Mouse (Mus musculus): ENCODE results near the gene Ttc39b. TPM values are rescaled to one million over a fixed set of nuclear protein-coding genes. Genes with fewer than 3 reads are reported as not detected.

The Ttc39b gene
- total RNA-seq, 1 experiment = 65.6 TPM

DNA sequence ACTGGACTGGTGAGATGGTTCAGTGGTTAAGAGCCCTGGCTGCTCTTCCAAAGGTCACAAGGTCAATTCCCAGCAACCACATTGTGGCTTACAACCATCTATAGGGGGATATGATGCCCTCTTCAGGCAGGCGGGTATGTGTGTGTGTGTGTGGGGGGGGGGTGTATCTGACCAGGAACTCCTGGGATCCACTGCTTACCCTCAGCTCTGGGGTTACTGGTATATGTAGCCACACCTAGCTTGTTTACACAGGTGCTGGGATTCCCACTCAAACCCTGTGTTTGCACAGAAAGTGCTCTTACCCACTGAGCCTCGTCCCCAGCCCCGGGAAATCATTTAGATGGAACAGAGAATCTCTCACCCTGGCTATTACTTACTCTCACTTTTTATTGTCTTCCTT, 13.7 kb upstream of the Ttc39b start:
- in situ Hi-C loops (cut with MboI; ENCODE audit: low sequenced_read_pairs in 2 of 2, unreplicated experiment in 2 of 2) = no loop called here
- H3K4me3 ChIP-seq (ENCODE audit: insufficient read depth in 1 of 2, low read depth in 1 of 2, low read length in 2 of 2, poor library complexity in 1 of 2, severe bottlenecking in 1 of 2) = no peak overlapping the region
- H3K9me3 ChIP-seq (ENCODE audit: control insufficient read depth, insufficient read depth, low read depth, low read length) = no peaks in the 10 kb centered on the region
- H3K4me1 ChIP-seq (ENCODE audit: control insufficient read depth in 2 of 2, insufficient read depth in 2 of 2, low read length in 2 of 2, poor library complexity in 1 of 2) = peaks cover 7 to 11% of the 10 kb centered on the region in 2 experiments; a peak in 3 of 4 replicates
- no peak for DNase-seq (ENCODE audit: low read depth, low spot score)
- H3K36me3 ChIP-seq (ENCODE audit: control insufficient read depth, insufficient read depth, low read length, poor library complexity, severe bottlenecking) = no peaks in the 10 kb centered on the region
- H3K27ac ChIP-seq (ENCODE audit: insufficient read depth, low read depth, low read length, poor library complexity, severe bottlenecking) = no peak overlapping the region; the same call in 1 of the 2 replicates
- H3K9ac ChIP-seq (ENCODE audit: insufficient read depth, low read depth, low read length, poor library complexity, severe bottlenecking) = no peak overlapping the region
- no peak for TF ChIP-seq MAFK (IDR thresholded peaks at IDR 0.05; ENCODE audit: insufficient read depth, low read depth, low read length)
- TF ChIP-seq ZC3H11A (IDR thresholded peaks at IDR 0.05; ENCODE audit: borderline replicate concordance, low read depth, low read length) = no peak
- no peak for TF ChIP-seq HCFC1 (IDR thresholded peaks at IDR 0.05; ENCODE audit: borderline replicate concordance, insufficient read depth, low read length)
- no peak for TF ChIP-seq CHD2 (IDR thresholded peaks at IDR 0.05; ENCODE audit: low read depth, low read length)
- no peak for TF ChIP-seq ZNF384 (IDR thresholded peaks at IDR 0.05; ENCODE audit: low read depth, low read length)

GRCm38 (mm10) chr4:83330369-83330768, 6.3 kb upstream of the Ttc39b start:
- in situ Hi-C loops (cut with MboI; ENCODE audit: low sequenced_read_pairs in 2 of 2, unreplicated experiment in 2 of 2) = no loop called here
- no peaks in the 10 kb centered on the region for H3K36me3 ChIP-seq (ENCODE audit: control insufficient read depth, insufficient read depth, low read length, poor library complexity, severe bottlenecking)
- peak overlapping the region; percentile 100 for H3K27ac ChIP-seq (ENCODE audit: insufficient read depth, low read depth, low read length, poor library complexity, severe bottlenecking)
- H3K9ac ChIP-seq (ENCODE audit: insufficient read depth, low read depth, low read length, poor library complexity, severe bottlenecking) = peak overlapping the region; percentile 55; the same call in 1 of the 2 replicates
- no peaks in the 10 kb centered on the region for H3K9me3 ChIP-seq (ENCODE audit: control insufficient read depth, insufficient read depth, low read depth, low read length)
- TF ChIP-seq ZC3H11A (IDR thresholded peaks at IDR 0.05; ENCODE audit: borderline replicate concordance, low read depth, low read length) (no peak), ZNF384 (IDR thresholded peaks at IDR 0.05; ENCODE audit: low read depth, low read length) (peak; percentile 98)
- H3K4me1 ChIP-seq (ENCODE audit: control insufficient read depth in 2 of 2, insufficient read depth in 2 of 2, low read length in 2 of 2, poor library complexity in 1 of 2) = peaks cover 7 to 13% of the 10 kb centered on the region in 2 experiments
- DNase-seq (ENCODE audit: low read depth, low spot score) = peak; percentile 73
- peak overlapping the region; percentile 37 to 43 for H3K4me3 ChIP-seq (ENCODE audit: insufficient read depth in 1 of 2, low read depth in 1 of 2, low read length in 2 of 2, poor library complexity in 1 of 2, severe bottlenecking in 1 of 2)

DNA sequence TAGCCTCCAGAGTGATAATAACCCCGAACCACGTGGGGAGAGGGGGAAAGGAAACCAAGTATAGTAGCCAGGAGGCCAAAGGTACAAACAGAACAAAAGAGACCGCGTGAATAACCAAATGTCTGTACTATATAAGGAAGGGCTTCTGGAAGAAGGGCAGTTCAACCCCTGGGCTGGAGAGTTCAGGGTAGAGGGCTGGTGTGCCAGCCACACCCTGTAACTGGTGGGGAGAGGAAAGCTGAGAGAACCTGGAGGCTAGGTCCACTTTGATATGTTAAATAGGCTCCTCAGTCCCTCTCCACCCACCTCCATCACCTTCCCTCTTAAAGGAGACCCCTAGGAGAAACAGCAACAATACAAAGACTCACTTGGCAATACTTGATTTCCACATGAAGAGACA, 5.6 kb upstream of the Ttc39b start:
- peak overlapping the region; percentile 100; the same call in 1 of the 2 replicates for H3K27ac ChIP-seq (ENCODE audit: insufficient read depth, low read depth, low read length, poor library complexity, severe bottlenecking)
- TF ChIP-seq HCFC1 (IDR thresholded peaks at IDR 0.05; ENCODE audit: borderline replicate concordance, insufficient read depth, low read length) (0 out of 2 replicates have a peak, but pooled peaks have one; percentile 27), ZNF384 (IDR thresholded peaks at IDR 0.05; ENCODE audit: low read depth, low read length) (no peak)
- H3K9ac ChIP-seq (ENCODE audit: insufficient read depth, low read depth, low read length, poor library complexity, severe bottlenecking) = no peak overlapping the region
- no peaks in the 10 kb centered on the region for H3K9me3 ChIP-seq (ENCODE audit: control insufficient read depth, insufficient read depth, low read depth, low read length)
- H3K4me3 ChIP-seq (ENCODE audit: insufficient read depth in 1 of 2, low read depth in 1 of 2, low read length in 2 of 2, poor library complexity in 1 of 2, severe bottlenecking in 1 of 2) = peak overlapping the region; percentile 37 to 43; a peak in 3 of 4 replicates
- peak; percentile 85 for DNase-seq (ENCODE audit: low read depth, low spot score)
- H3K4me1 ChIP-seq (ENCODE audit: control insufficient read depth in 2 of 2, insufficient read depth in 2 of 2, low read length in 2 of 2, poor library complexity in 1 of 2) = peaks cover 7 to 13% of the 10 kb centered on the region in 2 experiments
- in situ Hi-C loops (cut with MboI; ENCODE audit: low sequenced_read_pairs in 2 of 2, unreplicated experiment in 2 of 2) = no loop called here
- H3K36me3 ChIP-seq (ENCODE audit: control insufficient read depth, insufficient read depth, low read length, poor library complexity, severe bottlenecking) = no peaks in the 10 kb centered on the region

- Histone ChIP-seq H3K4me1 (ENCODE audit: control insufficient read depth in 2 of 2, insufficient read depth in 2 of 2, low read length in 2 of 2, poor library complexity in 1 of 2) (peaks cover 7 to 10% of the 10 kb centered on the region in 2 experiments), H3K27ac (ENCODE audit: insufficient read depth, low read depth, low read length, poor library complexity, severe bottlenecking) (peak overlapping the region; percentile 88), H3K9me3 (ENCODE audit: control insufficient read depth, insufficient read depth, low read depth, low read length) (no peaks in the 10 kb centered on the region), H3K9ac (ENCODE audit: insufficient read depth, low read depth, low read length, poor library complexity, severe bottlenecking) (peak overlapping the region; percentile 1; the same call in 1 of the 2 replicates), H3K36me3 (ENCODE audit: control insufficient read depth, insufficient read depth, low read length, poor library complexity, severe bottlenecking) (no peaks in the 10 kb centered on the region), H3K4me3 (ENCODE audit: insufficient read depth in 1 of 2, low read depth in 1 of 2, low read length in 2 of 2, poor library complexity in 1 of 2, severe bottlenecking in 1 of 2) (no peak overlapping the region)
- DNase-seq (ENCODE audit: low read depth, low spot score) = peak; percentile 60
- in situ Hi-C loops (cut with MboI; ENCODE audit: low sequenced_read_pairs in 2 of 2, unreplicated experiment in 2 of 2) = no loop called here
- TF ChIP-seq ZNF384 (IDR thresholded peaks at IDR 0.05; ENCODE audit: low read depth, low read length) = no peak
- no peak for TF ChIP-seq ZC3H11A (IDR thresholded peaks at IDR 0.05; ENCODE audit: borderline replicate concordance, low read depth, low read length)
- TF ChIP-seq MAFK (IDR thresholded peaks at IDR 0.05; ENCODE audit: insufficient read depth, low read depth, low read length) = no peak
- no peak for TF ChIP-seq HCFC1 (IDR thresholded peaks at IDR 0.05; ENCODE audit: borderline replicate concordance, insufficient read depth, low read length)
- TF ChIP-seq CHD2 (IDR thresholded peaks at IDR 0.05; ENCODE audit: low read depth, low read length) = no peak
Observed at GRCm38 (mm10) chr4:83328026-83328945, 4.2 kb upstream of the Ttc39b start.
